Mouse (Mus musculus) inflammation-experienced regulatory T-cells (primary cell): ENCODE measurements around the gene Tmprss9. TPM values are rescaled to one million over a fixed set of nuclear protein-coding genes. Genes with fewer than 3 reads are reported as not detected.

Experiments used
- polyA plus RNA-seq, 2 experiments: library from polyadenylated mRNA; unstranded; fragments of 100-300 nt; shearing (Covaris generic); gene quantifications; one replicate each; pipeline ENCODE4 v1.2.1; 2017

The Tmprss9 gene
- under 1 TPM; 0.07 to 0.61 TPM for polyA plus RNA-seq

GRCm38 (mm10) chr10:80871581-80871980, at the start of gene Tmprss9:
Tmprss9 (plus strand) TSS chr10:80871848.

GRCm38 (mm10) chr10:80826151-80827062, 45.2 kb upstream of the Tmprss9 start, which contains the start of gene Oaz1:
Oaz1 (plus strand) TSS chr10:80826656.

GRCm38 (mm10) chr10:80843931-80844547, 27.6 kb upstream of the Tmprss9 start, which contains the start of gene Lingo3:
Lingo3 (minus strand) TSS chr10:80844039.

GRCm38 (mm10) chr10:80854913-80855748, 16.5 kb upstream of the Tmprss9 start, which contains the start of the genes Lsm7 and Sppl2b:
Lsm7 (minus strand) TSS chr10:80855209.
Sppl2b (plus strand) TSS chr10:80855275.

GRCm38 (mm10) chr10:80900318-80901247, 28.9 kb downstream of the Tmprss9 start, which contains the start of gene Timm13:
Timm13 (minus strand) TSS chr10:80900969.

GRCm38 (mm10) chr10:80917779-80918434, 46.3 kb downstream of the Tmprss9 start, which contains the start of gene Lmnb2:
Lmnb2 (minus strand) TSS chr10:80918245.

GRCm38 (mm10) chr10:80929299-80930226, 57.9 kb downstream of the Tmprss9 start, which contains the start of gene Gadd45b:
Gadd45b (plus strand) TSS chr10:80930073.

Other genes starting within 250 kb of the Tmprss9 start
- gene Csnk1g2, start 249.0 kb upstream of the Tmprss9 start, polyA plus RNA-seq = 100 to 1,000 TPM; 291 to 363 TPM
- 10 to 100 TPM; 31.9 to 36.5 TPM for gene Btbd2, start 214.8 kb upstream of the Tmprss9 start, polyA plus RNA-seq
- 100 to 1,000 TPM; 166 to 167 TPM for gene Mknk2, start 193.7 kb upstream of the Tmprss9 start, polyA plus RNA-seq
- 100 to 1,000 TPM; 283 to 285 TPM for gene Mob3a, start 169.9 kb upstream of the Tmprss9 start, polyA plus RNA-seq
- 100 to 1,000 TPM; 131 to 176 TPM for gene Izumo4, start 169.7 kb upstream of the Tmprss9 start, polyA plus RNA-seq
- gene Ap3d1, start 129.6 kb upstream of the Tmprss9 start, polyA plus RNA-seq = 10 to 100 TPM; 72.7 to 75.1 TPM
- gene Dot1l, start 116.6 kb upstream of the Tmprss9 start, polyA plus RNA-seq = 10 to 100 TPM; 14.5 to 16.0 TPM
- 10 to 100 TPM; 70.1 to 83.3 TPM for gene Sf3a2, start 73.7 kb upstream of the Tmprss9 start, polyA plus RNA-seq
- 100 to 1,000 TPM; 257 to 326 TPM for gene Plekhj1, start 73.2 kb upstream of the Tmprss9 start, polyA plus RNA-seq
- under 1 TPM in 1 of 2 experiments, not detected in 1; 0.33 TPM for gene Amh, start 66.6 kb upstream of the Tmprss9 start, polyA plus RNA-seq
- gene Jsrp1, start 58.4 kb upstream of the Tmprss9 start, polyA plus RNA-seq = 1 to 10 TPM in 1 of 2 experiments, not detected in 1; 1.4 TPM
- gene Oaz1, start 45.2 kb upstream of the Tmprss9 start, polyA plus RNA-seq = 1,000 to 10,000 TPM; 1,795 to 1,959 TPM
- under 1 TPM; 0.14 to 0.66 TPM for gene Lingo3, start 27.8 kb upstream of the Tmprss9 start, polyA plus RNA-seq
- gene Lsm7, start 16.6 kb upstream of the Tmprss9 start, polyA plus RNA-seq = 100 to 1,000 TPM; 146 to 150 TPM
- gene Sppl2b, start 16.6 kb upstream of the Tmprss9 start, polyA plus RNA-seq = 10 to 100 TPM; 30.1 to 44.5 TPM
- 100 to 1,000 TPM; 183 to 221 TPM for gene Timm13, start 29.1 kb downstream of the Tmprss9 start, polyA plus RNA-seq
- 10 to 100 TPM; 17.1 to 18.9 TPM for gene Lmnb2, start 46.4 kb downstream of the Tmprss9 start, polyA plus RNA-seq
- 10 to 100 TPM; 36.4 to 91.4 TPM for gene Gadd45b, start 58.2 kb downstream of the Tmprss9 start, polyA plus RNA-seq
- under 1 TPM in 1 of 2 experiments, not detected in 1; 0.66 TPM for gene Gng7, start 143.1 kb downstream of the Tmprss9 start, polyA plus RNA-seq
- 1 to 10 TPM in 1 of 2 experiments, under 1 TPM in 1; 0.36 to 2.3 TPM for gene Diras1, start 153.8 kb downstream of the Tmprss9 start, polyA plus RNA-seq
- 10 to 100 TPM; 13.2 to 17.6 TPM for gene Slc39a3, start 165.6 kb downstream of the Tmprss9 start, polyA plus RNA-seq
- 100 to 1,000 TPM; 101 to 111 TPM for gene Sgta, start 188.3 kb downstream of the Tmprss9 start, polyA plus RNA-seq
- gene Thop1, start 198.2 kb downstream of the Tmprss9 start, polyA plus RNA-seq = 1 to 10 TPM; 8.4 to 9.8 TPM
- 1 to 10 TPM in 1 of 2 experiments, not detected in 1; 3.7 TPM for gene Creb3l3, start 227.0 kb downstream of the Tmprss9 start, polyA plus RNA-seq
- 100 to 1,000 TPM; 173 to 181 TPM for gene Map2k2, start 234.1 kb downstream of the Tmprss9 start, polyA plus RNA-seq